Mouse (Mus musculus) myocyte (in vitro differentiated cells): ENCODE results near the gene Fyb2.

Experiments
- CEBPB ChIP-seq: IDR thresholded peaks from 2 replicates; pipeline ENCODE4 v1.6.1; 2011; ENCODE audit warnings: mild to moderate bottlenecking, moderate library complexity; ENCODE audit not compliant: poor library complexity, insufficient read depth, severe bottlenecking
- E2F4 ChIP-seq: IDR thresholded peaks from one replicate; pipeline ENCODE4 v1.6.1; 2011; ENCODE audit warnings: mild to moderate bottlenecking, control low read depth, moderate library complexity; ENCODE audit not compliant: insufficient read depth
- MAX ChIP-seq: IDR thresholded peaks from one replicate; pipeline ENCODE4 v1.6.1; 2011; ENCODE audit warnings: low read depth, mild to moderate bottlenecking, control low read depth
- MYOG ChIP-seq, 3 experiments: IDR thresholded peaks; one replicate each; pipeline ENCODE4 v1.6.1; 2011; ENCODE audit warnings: control low read depth in 2 of 3, low read depth in 2 of 3, mild to moderate bottlenecking in 2 of 3; ENCODE audit not compliant: insufficient read length in 2 of 3, control insufficient read depth in 1 of 3, insufficient read depth in 1 of 3
- POLR2A ChIP-seq: IDR thresholded peaks from one replicate; pipeline ENCODE4 v1.6.1; 2011; ENCODE audit warnings: low read depth, mild to moderate bottlenecking, control low read depth, moderate library complexity; ENCODE audit not compliant: insufficient read length
- SRF ChIP-seq: IDR thresholded peaks from one replicate; pipeline ENCODE4 v1.6.1; 2011; ENCODE audit warnings: low read depth; ENCODE audit not compliant: control insufficient read depth, insufficient read length
- TCF12 ChIP-seq: IDR thresholded peaks from one replicate; pipeline ENCODE4 v1.6.1; 2011; ENCODE audit warnings: mild to moderate bottlenecking, control low read depth; ENCODE audit not compliant: poor library complexity, insufficient read depth, severe bottlenecking
- USF1 ChIP-seq: IDR thresholded peaks from one replicate; pipeline ENCODE4 v1.6.1; 2011; ENCODE audit warnings: low read depth, mild to moderate bottlenecking, control low read depth, moderate library complexity

GRCm38 (mm10) chr4:104914711-104915247 lies 1.5 kb downstream of the Fyb2 start:
- no peak for TF ChIP-seq POLR2A
- TF ChIP-seq E2F4 = no peak
- no peak for TF ChIP-seq MAX
- TF ChIP-seq SRF = no peak
- TF ChIP-seq USF1 = no peak
- no peak for TF ChIP-seq MYOG (IDR thresholded peaks at IDR 0.05; ENCODE audit: control insufficient read depth in 1 of 3, insufficient read depth in 1 of 3, insufficient read length in 2 of 3, low read depth in 2 of 3)
- TF ChIP-seq TCF12 = no peak
- TF ChIP-seq CEBPB = no peak
